Mouse (Mus musculus): ENCODE measurements around the gene Wipi1. TPM values are rescaled to one million over a fixed set of nuclear protein-coding genes. Genes with fewer than 3 reads are reported as not detected.

The Wipi1 gene
- polyA plus RNA-seq, 2 experiments = 36.9 to 37.5 TPM

DNA sequence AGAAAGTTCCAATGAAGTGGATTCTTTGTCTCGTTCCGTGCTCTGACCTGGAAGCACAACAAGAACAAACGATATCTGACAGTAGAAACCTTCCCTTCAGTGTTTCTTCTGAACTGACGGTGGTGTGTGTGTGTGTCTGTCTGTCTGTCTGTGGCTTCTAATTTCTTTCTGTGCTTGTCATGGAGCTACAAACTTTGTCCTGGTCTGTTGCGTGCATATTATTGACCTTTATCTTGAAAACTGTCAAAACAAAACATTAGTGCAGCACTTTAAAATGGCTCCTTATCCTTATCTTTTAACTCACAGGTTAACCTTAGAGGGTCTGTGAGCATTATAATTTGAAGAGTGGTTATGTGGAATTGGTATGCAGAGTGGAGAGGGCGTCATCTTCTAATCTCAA, 40.7 kb upstream of the Wipi1 start:
- Histone ChIP-seq H3K9me3 (ENCODE audit: control insufficient read depth, low read length) (no peaks in the 10 kb centered on the region), H3K4me3 (replicated peaks; ENCODE audit: low read length) (peak overlapping the region; percentile 95), H3K4me1 (ENCODE audit: control insufficient read depth, insufficient read depth, low read length) (peaks cover 10% of the 10 kb centered on the region; the same call in 1 of the 2 replicates), H3K27me3 (ENCODE audit: control insufficient read depth, insufficient read depth, low read length) (no peaks in the 10 kb centered on the region), H3K9ac (ENCODE audit: low read depth, low read length, severe bottlenecking) (peak overlapping the region; percentile 88), H3K27ac (replicated peaks; ENCODE audit: low read depth, low read length) (no peak overlapping the region), H3K4me2 (replicated peaks; ENCODE audit: low read depth, low read length, severe bottlenecking) (peak overlapping the region; percentile 52), H3K36me3 (ENCODE audit: control insufficient read depth, insufficient read depth, low read length) (peaks cover 38% of the 10 kb centered on the region)
- ATAC-seq (ENCODE audit: low FRiP score, low read depth) (no peak), DNase-seq (ENCODE audit: low spot score) (no peak)
- TF ChIP-seq POLR2A (IDR thresholded peaks at IDR 0.05; ENCODE audit: borderline replicate concordance, extremely low read depth, insufficient read depth, insufficient read length) = no peak
- 70% methylated on average over 6 of the region's 6 CpGs for WGBS

DNA sequence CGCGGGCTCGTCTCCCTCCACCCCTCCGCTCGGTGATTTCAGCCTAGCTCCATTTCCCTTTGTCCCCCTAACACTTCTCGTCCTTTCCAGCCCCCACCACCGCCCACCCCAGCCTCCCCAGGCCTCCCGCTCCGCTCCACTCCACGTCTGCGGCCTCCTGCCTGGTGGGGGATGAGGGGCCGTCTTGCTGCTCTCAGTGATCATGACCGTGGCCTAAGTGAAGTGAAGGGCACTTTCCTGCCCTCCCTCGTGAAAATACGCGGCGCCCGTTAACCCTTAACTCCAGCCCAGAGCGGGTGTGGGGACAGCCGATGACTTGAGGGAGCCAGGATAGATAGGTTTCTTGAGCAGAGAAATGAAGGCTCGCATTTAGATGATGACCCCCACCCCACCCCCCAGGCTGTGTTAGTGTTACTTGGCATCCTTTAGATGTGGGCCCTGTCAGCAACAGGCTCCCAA, 39.8 kb upstream of the Wipi1 start:
- DNase-seq (ENCODE audit: low spot score) = no peak

DNA sequence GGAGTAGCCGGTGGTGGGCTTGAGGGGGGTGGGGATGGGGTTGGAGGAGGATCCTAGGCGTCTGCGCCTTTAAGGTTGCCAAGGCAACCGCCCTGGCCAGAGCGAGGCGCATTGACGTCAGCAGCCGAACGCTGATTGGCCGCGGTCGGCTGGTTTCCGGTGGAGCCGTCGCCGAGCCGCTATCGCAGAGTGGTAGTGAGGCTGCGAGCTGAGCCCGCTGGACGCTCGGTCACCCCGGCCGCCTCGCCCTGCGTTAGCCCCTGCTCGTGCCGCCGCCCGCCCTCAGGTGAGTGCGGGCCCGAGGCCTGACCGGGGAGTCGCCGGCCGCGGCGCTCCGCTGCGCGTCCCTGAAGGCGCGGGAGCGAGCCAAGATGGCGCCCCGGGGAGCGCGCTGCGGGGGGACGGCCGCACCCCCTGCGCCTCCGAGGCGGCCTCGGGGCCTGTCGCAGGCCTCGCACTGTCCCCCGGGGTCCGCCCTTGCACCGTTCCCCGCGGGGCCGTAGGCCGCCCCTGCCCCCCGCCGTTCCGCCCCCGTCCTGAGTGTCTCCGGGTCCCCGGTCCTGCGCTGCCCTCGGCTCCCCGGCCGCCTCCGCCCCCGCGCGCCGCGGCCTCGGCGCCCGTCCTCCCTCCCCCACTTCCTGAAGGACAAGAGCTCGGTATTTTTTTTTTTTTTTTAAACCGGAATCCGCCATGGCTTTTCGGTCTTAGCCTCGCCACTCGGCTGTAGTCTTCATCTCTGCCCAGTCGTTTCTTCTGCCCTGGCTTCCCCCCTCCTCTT, 39.2 kb upstream of the Wipi1 start:
- H3K9ac ChIP-seq (ENCODE audit: low read depth, low read length, severe bottlenecking) = peak overlapping the region; percentile 88
- peaks cover 23% of the 10 kb centered on the region for H3K36me3 ChIP-seq (ENCODE audit: control insufficient read depth, insufficient read depth, low read length)
- ATAC-seq (ENCODE audit: low FRiP score, low read depth) (peak; percentile 93), DNase-seq (ENCODE audit: low spot score) (peak; percentile 95)
- no peaks in the 10 kb centered on the region for H3K9me3 ChIP-seq (ENCODE audit: control insufficient read depth, low read length)
- peak overlapping the region; percentile 95 for H3K4me3 ChIP-seq (replicated peaks; ENCODE audit: low read length)
- H3K4me1 ChIP-seq (ENCODE audit: control insufficient read depth, insufficient read depth, low read length) = peaks cover 10% of the 10 kb centered on the region; the same call in 1 of the 2 replicates
- peak overlapping the region; percentile 80 for H3K4me2 ChIP-seq (replicated peaks; ENCODE audit: low read depth, low read length, severe bottlenecking)
- 0% methylated on average over 26 of the region's 90 CpGs for WGBS
- H3K27ac ChIP-seq (replicated peaks; ENCODE audit: low read depth, low read length) = peak overlapping the region; percentile 95
- peak; percentile 88; the same call in 1 of the 2 replicates for TF ChIP-seq POLR2A (IDR thresholded peaks at IDR 0.05; ENCODE audit: borderline replicate concordance, extremely low read depth, insufficient read depth, insufficient read length)
- H3K27me3 ChIP-seq (ENCODE audit: control insufficient read depth, insufficient read depth, low read length) = no peaks in the 10 kb centered on the region

More for the DNA sequence above, 39.8 kb upstream of the Wipi1 start:
- peak; percentile 1; the same call in 1 of the 2 replicates for ATAC-seq (ENCODE audit: low FRiP score, low read depth)
- Histone ChIP-seq H3K4me3 (replicated peaks; ENCODE audit: low read length) (peak overlapping the region; percentile 95), H3K9ac (ENCODE audit: low read depth, low read length, severe bottlenecking) (peak overlapping the region; percentile 88), H3K9me3 (ENCODE audit: control insufficient read depth, low read length) (no peaks in the 10 kb centered on the region), H3K36me3 (ENCODE audit: control insufficient read depth, insufficient read depth, low read length) (peaks cover 30% of the 10 kb centered on the region), H3K4me1 (ENCODE audit: control insufficient read depth, insufficient read depth, low read length) (peaks cover 10% of the 10 kb centered on the region; the same call in 1 of the 2 replicates), H3K4me2 (replicated peaks; ENCODE audit: low read depth, low read length, severe bottlenecking) (peak overlapping the region; percentile 52), H3K27ac (replicated peaks; ENCODE audit: low read depth, low read length) (peak overlapping the region; percentile 95), H3K27me3 (ENCODE audit: control insufficient read depth, insufficient read depth, low read length) (no peaks in the 10 kb centered on the region)
- TF ChIP-seq POLR2A (IDR thresholded peaks at IDR 0.05; ENCODE audit: borderline replicate concordance, extremely low read depth, insufficient read depth, insufficient read length) = no peak
- under 1% methylated on average over 21 of the region's 21 CpGs for WGBS

DNA sequence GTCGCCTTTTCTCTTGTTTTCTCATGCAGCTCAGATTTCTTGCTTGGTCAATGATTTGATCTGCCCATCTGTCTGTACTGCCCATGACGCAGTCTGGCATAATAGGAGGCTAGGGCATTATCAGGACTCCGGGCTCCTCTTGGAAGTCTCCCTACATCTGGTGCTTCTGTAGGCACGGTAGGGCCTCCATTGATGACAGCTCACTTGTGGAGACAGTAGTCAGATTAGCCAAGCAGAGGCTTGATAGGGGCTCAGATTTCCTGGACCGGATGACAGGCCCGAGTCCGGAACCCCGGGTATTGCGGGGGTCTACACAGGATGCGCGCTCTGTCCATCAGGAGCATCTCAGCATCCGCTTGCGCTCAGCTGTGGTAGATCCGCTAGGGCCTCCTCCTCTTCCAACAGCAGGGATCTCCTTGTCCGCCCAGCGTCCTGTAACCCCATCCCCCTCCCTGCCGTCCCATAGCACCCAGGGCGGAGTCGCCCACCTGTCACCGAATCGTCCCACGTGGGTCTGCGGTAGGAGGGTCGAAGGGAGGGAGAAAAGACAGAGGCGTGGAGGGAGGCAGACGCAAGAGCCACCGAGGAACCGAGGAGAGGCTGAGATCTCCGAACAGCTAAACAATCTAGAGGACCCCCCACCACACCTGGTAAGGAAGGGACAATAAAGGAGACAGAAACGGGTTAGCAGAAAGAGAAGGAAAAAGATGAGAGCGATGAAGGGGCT, 38.4 kb upstream of the Wipi1 start:
- Histone ChIP-seq H3K27me3 (ENCODE audit: control insufficient read depth, insufficient read depth, low read length) (no peaks in the 10 kb centered on the region), H3K9me3 (ENCODE audit: control insufficient read depth, low read length) (no peaks in the 10 kb centered on the region), H3K4me3 (replicated peaks; ENCODE audit: low read length) (peak overlapping the region; percentile 95), H3K36me3 (ENCODE audit: control insufficient read depth, insufficient read depth, low read length) (peaks cover 15% of the 10 kb centered on the region), H3K4me2 (replicated peaks; ENCODE audit: low read depth, low read length, severe bottlenecking) (peak overlapping the region; percentile 80), H3K9ac (ENCODE audit: low read depth, low read length, severe bottlenecking) (peak overlapping the region; percentile 88), H3K4me1 (ENCODE audit: control insufficient read depth, insufficient read depth, low read length) (peaks cover 10% of the 10 kb centered on the region; the same call in 1 of the 2 replicates), H3K27ac (replicated peaks; ENCODE audit: low read depth, low read length) (peak overlapping the region; percentile 95; the same call in 1 of the 2 replicates)
- peak; percentile 64 for ATAC-seq (ENCODE audit: low FRiP score, low read depth)
- no peak for TF ChIP-seq POLR2A (IDR thresholded peaks at IDR 0.05; ENCODE audit: borderline replicate concordance, extremely low read depth, insufficient read depth, insufficient read length)
- WGBS = 3% methylated on average over 31 of the region's 31 CpGs
- peak; percentile 56 for DNase-seq (ENCODE audit: low spot score)

DNA sequence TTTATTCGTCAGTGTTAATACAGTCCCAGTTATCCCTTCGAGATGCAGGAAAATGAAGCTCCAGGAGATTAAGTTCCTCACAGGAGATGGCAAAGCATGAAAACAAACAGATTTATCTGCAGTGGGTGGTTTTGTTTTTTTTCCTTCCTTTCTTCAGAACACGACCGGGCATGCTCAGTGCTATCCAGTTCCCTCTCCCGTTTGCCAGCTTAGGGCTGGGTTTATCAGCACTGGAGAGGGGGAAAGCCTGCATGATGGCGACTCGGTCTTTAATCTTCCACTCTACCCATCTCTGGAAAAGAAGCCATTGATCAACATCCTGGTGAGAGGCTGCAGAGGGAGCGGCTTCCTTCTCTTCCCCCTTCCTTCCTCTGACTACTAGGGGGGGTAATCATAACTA, 37.4 kb upstream of the Wipi1 start, which contains the start of gene Prkar1a:
Gene Prkar1a, plus strand, starts transcription at position 200 of the 400 bp plus-strand sequence.
- Histone ChIP-seq H3K9ac (ENCODE audit: low read depth, low read length, severe bottlenecking) (peak within 1 kb of the TSS; percentile 88), H3K4me2 (replicated peaks; ENCODE audit: low read depth, low read length, severe bottlenecking) (peak within 1 kb of the TSS; percentile 80), H3K27me3 (ENCODE audit: control insufficient read depth, insufficient read depth, low read length) (no peaks in the 10 kb centered on the region), H3K4me1 (ENCODE audit: control insufficient read depth, insufficient read depth, low read length) (peaks cover 10% of the 10 kb centered on the region; the same call in 1 of the 2 replicates), H3K36me3 (ENCODE audit: control insufficient read depth, insufficient read depth, low read length) (peaks cover 7% of the 10 kb centered on the region), H3K9me3 (ENCODE audit: control insufficient read depth, low read length) (no peaks in the 10 kb centered on the region), H3K27ac (replicated peaks; ENCODE audit: low read depth, low read length) (peak within 1 kb of the TSS; percentile 95; the same call in 1 of the 2 replicates), H3K4me3 (replicated peaks; ENCODE audit: low read length) (peak within 1 kb of the TSS; percentile 95)
- ATAC-seq (ENCODE audit: low FRiP score, low read depth) (no peak), DNase-seq (ENCODE audit: low spot score) (no peak)
- TF ChIP-seq POLR2A (IDR thresholded peaks at IDR 0.05; ENCODE audit: borderline replicate concordance, extremely low read depth, insufficient read depth, insufficient read length) = no peak
- WGBS = 42% methylated on average over 8 of the region's 8 CpGs

Measured in limb, embryonic 14.5 days (tissue).